ENCODE assay signal across 8 mouse cellular contexts in genomic region chr11:117091845-117092244, GRCm38 (mm10). TPM values are rescaled to one million over a fixed set of nuclear protein-coding genes. Genes with fewer than 3 reads are reported as not detected.
DNase-seq lines count a peak whose midpoint lies in the region; ATAC-seq lines count a peak whose summit lies in the region.

No protein-coding gene starts in this region.

- 10% methylated on average over 22 of the region's 22 CpGs for WGBS in neural tube, embryonic 12.5 days

- intact Hi-C loops in heart, postnatal 25 days (cut with DNase I): no loop called here

- H3K4me3 ChIP-seq in megakaryocyte, embryonic 14.5 days (replicated peaks): peak overlapping the region; percentile 23
- no peak overlapping the region for H3K4me3 ChIP-seq in neural tube, embryonic 12.5 days

- DNase-seq in heart, postnatal 25 days (ENCODE audit: low spot score): peak; percentile 67
- DNase-seq in kidney, postnatal 4 days: peak; percentile 67 to 79
- DNase-seq in adipocyte (ENCODE audit: low spot score): no peak
- no peak for DNase-seq in cerebellum, adult 11-12 months
- no peak for DNase-seq in thymus, adult 18-20 months

- H3K27me3 ChIP-seq in megakaryocyte, embryonic 14.5 days (replicated peaks): peaks cover 18% of the 10 kb centered on the region
- no peaks in the 10 kb centered on the region for H3K27me3 ChIP-seq in neural tube, embryonic 12.5 days (replicated peaks)

- H3K36me3 ChIP-seq in megakaryocyte, embryonic 14.5 days (replicated peaks; ENCODE audit: low read length): no peaks in the 10 kb centered on the region
- H3K36me3 ChIP-seq in neural tube, embryonic 12.5 days: no peaks in the 10 kb centered on the region

- ATAC-seq in megakaryocyte, adult 5-6 weeks (ENCODE audit: poor library complexity, severe bottlenecking): no peak
- no peak for ATAC-seq in neural tube, embryonic 12.5 days (ENCODE audit: low FRiP score, low read depth)

- H3K4me2 ChIP-seq in neural tube, embryonic 12.5 days (replicated peaks): peak overlapping the region; percentile 44

- 0 out of 2 replicates have a peak overlapping the region, but pooled peaks have one; percentile 0 for H3K9ac ChIP-seq in neural tube, embryonic 12.5 days

- H3K9me3 ChIP-seq in megakaryocyte, embryonic 14.5 days: no peaks in the 10 kb centered on the region
- H3K9me3 ChIP-seq in neural tube, embryonic 12.5 days: no peaks in the 10 kb centered on the region

- peaks cover 94% of the 10 kb centered on the region for H3K4me1 ChIP-seq in megakaryocyte, embryonic 14.5 days
- peaks cover 17% of the 10 kb centered on the region for H3K4me1 ChIP-seq in neural tube, embryonic 12.5 days

- H3K27ac ChIP-seq in neural tube, embryonic 12.5 days: no peak overlapping the region

RNA-seq across cellular contexts. Expression of gene Sec14l1, which starts 23.1 kb away (rescaled TPM):
- polyA plus RNA-seq in megakaryocyte, embryonic 14.5 days (2012; ENCODE audit: insufficient read depth, low replicate concordance): 46.1 and 70.6 TPM in 2 replicates
- total RNA-seq in megakaryocyte, adult 5-6 weeks (2015): 24.3 and 29.1 TPM in 2 replicates
- 32.3 and 41.7 TPM in 2 replicates for total RNA-seq in megakaryocyte, adult 5-6 weeks (2017)
- total RNA-seq in heart, postnatal 25 days (2021): 10 to 100 TPM; 71.7 to 74.1 TPM
- polyA plus RNA-seq in neural tube, embryonic 12.5 days (2016; fragmentation: Nextera tagmentation; extraction: Ambion mirVana): 68.8 and 71.5 TPM in 2 replicates

Comparison
In these comparisons a context has a peak if more than half of its experiments do, and no peak if none do; other contexts are left out.
1. DNase-seq: peak in heart, postnatal 25 days (single experiment) and kidney, postnatal 4 days (2 of 2); none in adipocyte (single experiment), cerebellum, adult 11-12 months (single experiment) and thymus, adult 18-20 months (0 of 2).